Mouse (Mus musculus): ENCODE data around the gene Txnrd2.

DNA sequence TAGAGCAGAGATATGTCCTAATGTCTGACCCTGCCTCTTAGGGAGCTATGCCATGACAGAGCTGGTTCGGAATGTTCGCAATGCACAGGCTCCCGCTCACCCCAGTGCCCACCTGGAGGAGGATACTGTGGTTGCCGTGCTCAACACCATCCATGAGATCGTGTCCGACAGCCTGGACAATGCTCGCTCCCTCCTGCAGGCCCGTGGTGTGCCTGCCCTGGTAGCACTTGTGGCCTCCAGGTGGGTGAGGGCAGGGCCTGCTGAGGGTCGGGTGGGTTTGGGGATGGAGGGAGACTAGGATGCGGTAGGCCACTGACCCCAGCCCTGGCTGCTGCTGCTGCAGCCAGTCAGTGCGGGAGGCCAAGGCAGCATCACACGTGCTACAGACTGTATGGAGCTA is 22.9 kb upstream of the Txnrd2 start:
- no peak for TF ChIP-seq CTCF (conservative IDR thresholded peaks at IDR 0.05; ENCODE audit: low read length)
- no peak for TF ChIP-seq POU5F1 (IDR thresholded peaks at IDR 0.05; ENCODE audit: borderline replicate concordance, low read length)
